Mouse (Mus musculus): Measurements from ENCODE around the gene Pklr. TPM values are rescaled to one million over a fixed set of nuclear protein-coding genes. Genes with fewer than 3 reads are reported as not detected.

Gene Pklr
- total and polyA plus RNA-seq, 3 experiments, result 53.2 to 185 (median 133) TPM

DNA sequence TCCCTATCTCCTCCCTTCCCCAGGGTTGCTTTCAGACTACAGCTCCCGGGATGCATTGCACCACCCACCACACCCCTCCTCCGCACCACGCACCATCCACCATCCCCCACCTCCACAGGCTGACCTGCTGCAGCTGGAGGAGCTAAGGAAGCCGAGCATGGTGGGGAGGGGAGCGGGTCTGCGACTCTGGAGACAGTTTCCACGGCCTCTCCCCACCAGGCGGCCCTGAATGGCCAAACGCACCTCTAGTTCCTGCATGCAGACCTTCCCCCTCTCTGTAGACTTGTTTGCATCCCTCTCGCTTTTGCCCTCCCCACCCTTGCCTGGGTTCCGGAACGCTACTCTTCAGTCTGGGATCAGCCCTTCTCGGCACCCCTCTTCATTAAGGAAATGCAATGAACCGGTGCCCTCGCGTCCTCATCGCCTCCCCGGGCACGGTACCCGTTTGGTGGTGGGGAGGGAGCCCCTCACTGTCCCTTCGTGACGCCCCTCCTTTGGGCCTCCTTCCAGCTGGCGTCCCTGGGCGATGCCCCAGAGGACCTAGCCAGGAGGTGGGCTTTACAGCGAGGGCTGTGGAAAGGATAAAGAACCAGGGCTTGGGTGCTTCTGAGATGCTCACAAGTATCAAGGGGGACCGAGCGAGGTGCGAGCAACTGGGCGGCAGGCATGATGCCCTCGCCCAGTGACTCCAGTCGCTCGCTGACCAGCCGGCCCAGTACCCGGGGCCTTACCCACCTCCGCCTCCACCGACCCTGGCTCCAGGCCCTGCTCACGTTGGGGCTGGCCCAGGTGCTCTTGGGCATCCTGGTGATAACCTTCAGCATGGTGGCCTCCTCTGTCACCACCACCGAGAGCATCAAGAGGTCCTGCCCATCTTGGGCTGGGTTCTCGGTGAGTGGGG is 47.4 kb downstream of the Pklr start, which contains the start of gene Fam189b (continued):
- TF ChIP-seq POLR2A (IDR thresholded peaks at IDR 0.05; ENCODE audit: control insufficient read depth in 1 of 2, insufficient read depth in 1 of 2, low read depth in 1 of 2, low read length in 2 of 2, poor library complexity in 1 of 2), result peak; percentile 45 to 78; a peak in 2 of 4 replicates
- TF ChIP-seq TCF12 (IDR thresholded peaks at IDR 0.05; ENCODE audit: low read depth, low read length), result peak; percentile 36; the same call in 1 of the 2 replicates
- TF ChIP-seq EP300 (IDR thresholded peaks at IDR 0.05; ENCODE audit: low read depth in 1 of 2, low read length in 2 of 2), result peak in 1 of 2 experiments; percentile 54; a peak in 2 of 4 replicates
- TF ChIP-seq BHLHE40 (IDR thresholded peaks at IDR 0.05; ENCODE audit: borderline replicate concordance, low read depth, low read length), result peak; percentile 40; the same call in 1 of the 2 replicates
- no peak for TF ChIP-seq MAFK (IDR thresholded peaks at IDR 0.05; ENCODE audit: borderline replicate concordance, low read depth, low read length)
- TF ChIP-seq SIN3A (IDR thresholded peaks at IDR 0.05; ENCODE audit: low read length), result peak; percentile 80
- peak; percentile 60; the same call in 1 of the 2 replicates for TF ChIP-seq E2F4 (IDR thresholded peaks at IDR 0.05; ENCODE audit: borderline replicate concordance, low read depth, low read length)
- TF ChIP-seq MEF2A (IDR thresholded peaks at IDR 0.05; ENCODE audit: extremely low read depth, insufficient replicate concordance, low read depth, low read length, poor library complexity, severe bottlenecking), result no peak
- TF ChIP-seq TAL1 (IDR thresholded peaks at IDR 0.05; ENCODE audit: low read length), result no peak
- peak; percentile 56; the same call in 1 of the 2 replicates for TF ChIP-seq NELFE (IDR thresholded peaks at IDR 0.05; ENCODE audit: low read depth, low read length)
- TF ChIP-seq ETS1 (IDR thresholded peaks at IDR 0.05; ENCODE audit: low read depth, low read length), result no peak
- peak; percentile 77 for TF ChIP-seq MXI1 (IDR thresholded peaks at IDR 0.05; ENCODE audit: low read depth, low read length)
- no peak for TF ChIP-seq CTCF (IDR thresholded peaks at IDR 0.05 in 2 of 3, conservative IDR thresholded peaks at IDR 0.05 in 1 of 3; ENCODE audit: control insufficient read depth in 1 of 3, insufficient read depth in 1 of 3, low read depth in 2 of 3, low read length in 3 of 3, poor library complexity in 1 of 3, severe bottlenecking in 1 of 3)
- peak; percentile 84 for TF ChIP-seq CHD2 (IDR thresholded peaks at IDR 0.05; ENCODE audit: low read length)
- peak; percentile 73; the same call in 1 of the 2 replicates for TF ChIP-seq KAT2A (conservative IDR thresholded peaks at IDR 0.05; ENCODE audit: low read depth, low read length)
- peak; percentile 97 for TF ChIP-seq POLR2AphosphoS2 (IDR thresholded peaks at IDR 0.05; ENCODE audit: low read length)
- no peak for TF ChIP-seq TBP (IDR thresholded peaks at IDR 0.05; ENCODE audit: low read depth, low read length)
- no peak for TF ChIP-seq ZNF384 (IDR thresholded peaks at IDR 0.05; ENCODE audit: low read depth, low read length)
- peak; percentile 95 for TF ChIP-seq MAZ (IDR thresholded peaks at IDR 0.05; ENCODE audit: low read depth, low read length)
- TF ChIP-seq RCOR1 (IDR thresholded peaks at IDR 0.05; ENCODE audit: low read depth, low read length), result no peak

DNA sequence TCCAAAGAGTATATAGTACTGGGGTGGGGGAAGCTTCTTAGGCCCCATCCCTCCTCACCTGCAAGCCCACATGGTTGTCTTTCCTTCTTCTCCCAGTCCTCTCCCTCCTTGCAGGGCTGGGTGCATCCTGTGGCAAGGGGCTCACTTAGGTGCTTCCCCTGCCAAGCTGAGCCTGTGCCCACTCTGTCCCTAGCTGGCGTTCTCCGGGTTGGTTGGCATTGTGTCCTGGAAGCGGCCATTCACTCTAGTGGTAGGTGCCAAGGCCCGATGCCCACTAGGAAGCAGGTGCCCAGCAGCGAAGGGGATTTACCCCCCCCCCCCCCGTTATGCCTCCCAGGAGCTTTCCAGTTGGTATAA is 48.0 kb downstream of the Pklr start:
- no peaks in the 10 kb centered on the region for H3K9me3 ChIP-seq (replicated peaks; ENCODE audit: insufficient read depth, low read length)
- no peak for DNase-seq (ENCODE audit: low read depth, low spot score)
- peaks cover 7 to 61% of the 10 kb centered on the region in 2 experiments for H3K36me3 ChIP-seq (ENCODE audit: control insufficient read depth in 1 of 2, insufficient read depth in 2 of 2, low read length in 2 of 2)
- TF ChIP-seq ZKSCAN1 (IDR thresholded peaks at IDR 0.05; ENCODE audit: low read depth, low read length) (no peak), HCFC1 (IDR thresholded peaks at IDR 0.05; ENCODE audit: low read depth, low read length) (no peak), GABPA (IDR thresholded peaks at IDR 0.05; ENCODE audit: low read depth, low read length) (no peak), UBTF (IDR thresholded peaks at IDR 0.05; ENCODE audit: borderline replicate concordance, insufficient read depth, low read depth, low read length) (no peak), NRF1 (IDR thresholded peaks at IDR 0.05; ENCODE audit: insufficient read depth, low read depth, low read length, poor library complexity, severe bottlenecking) (no peak)
- peak overlapping the region; percentile 63 for H3K9ac ChIP-seq (ENCODE audit: control insufficient read depth, low read depth, low read length, poor library complexity, severe bottlenecking)
- H3K4me1 ChIP-seq (ENCODE audit: control insufficient read depth in 1 of 2, insufficient read depth in 2 of 2, low read length in 2 of 2), result peaks cover 23 to 70% of the 10 kb centered on the region in 2 experiments
- peak overlapping the region; percentile 92; the same call in 1 of the 2 replicates for H3K27ac ChIP-seq (ENCODE audit: control insufficient read depth, low read depth, low read length)
- no peaks in the 10 kb centered on the region for H3K27me3 ChIP-seq (ENCODE audit: control insufficient read depth in 1 of 2, insufficient read depth in 2 of 2, low read length in 2 of 2)
- no peak overlapping the region for H3K4me3 ChIP-seq (ENCODE audit: control insufficient read depth in 1 of 2, insufficient read depth in 1 of 2, low read depth in 2 of 2, low read length in 2 of 2)
- peaks cover 7% of the 10 kb centered on the region for H3K79me2 ChIP-seq (ENCODE audit: control insufficient read depth, insufficient read depth, low read length, poor library complexity)

All from MEL (cell line).